Mouse (Mus musculus) stomach, embryonic 14.5 days (tissue): ENCODE data around the gene Tmc4. TPM values are rescaled to one million over a fixed set of nuclear protein-coding genes. Genes with fewer than 3 reads are reported as not detected.

Experiments
- ATAC-seq: fragments of 200-750 bp; cut with Nextera tagmentation; 2 replicates; pipeline ENCODE4 v1.8.0; 2017; ENCODE audit warnings: low read depth, moderate TSS enrichment; ENCODE audit not compliant: insufficient number of reproducible peaks, insufficient read depth, low FRiP score
- H3K27ac ChIP-seq: fragments of 300-500 bp; sonication (generic); 2 replicates; pipeline ENCODE4 v1.5.1; 2014; ENCODE audit warnings: mild to moderate bottlenecking, low read length, moderate library complexity, mixed read lengths
- H3K27me3 ChIP-seq: fragments of 300-500 bp; sonication (generic); 2 replicates; pipeline ENCODE4 v1.6.1; 2014; ENCODE audit warnings: low read length, control low read depth, mixed read lengths; ENCODE audit not compliant: control insufficient read depth, insufficient read depth
- H3K36me3 ChIP-seq: fragments of 300-500 bp; sonication (generic); 2 replicates; pipeline ENCODE4 v1.6.1; 2014; ENCODE audit warnings: mild to moderate bottlenecking, control low read depth, low read length, moderate library complexity, mixed read lengths; ENCODE audit not compliant: control insufficient read depth, insufficient read depth
- H3K4me1 ChIP-seq: fragments of 300-500 bp; sonication (generic); 2 replicates; pipeline ENCODE4 v1.6.1; 2014; ENCODE audit warnings: low read length, control low read depth, mixed read lengths; ENCODE audit not compliant: control insufficient read depth, insufficient read depth
- H3K4me2 ChIP-seq: fragments of 300-500 bp; sonication (generic); replicated peaks from 2 replicates; pipeline ENCODE4 v1.6.1; 2014; ENCODE audit warnings: low read depth, low read length, control low read depth
- H3K4me3 ChIP-seq: fragments of 300-500 bp; sonication (generic); 2 replicates; pipeline ENCODE4 v1.5.1; 2014; ENCODE audit warnings: low read depth, low read length, control low read depth
- H3K9ac ChIP-seq: fragments of 300-500 bp; sonication (generic); replicated peaks from 2 replicates; pipeline ENCODE4 v1.6.1; 2014; ENCODE audit warnings: low read depth, mild to moderate bottlenecking, control low read depth, low read length, moderate library complexity, mixed read lengths
- H3K9me3 ChIP-seq: fragments of 300-500 bp; sonication (generic); 2 replicates; pipeline ENCODE4 v1.6.1; 2016; ENCODE audit warnings: low read depth, low read length, control low read depth; ENCODE audit not compliant: control insufficient read depth
- whole genome bisulfite sequencing: fragments of 180-500 bp; shearing (Covaris S2); extraction: QIAGEN DNeasy Blood & Tissue Kit; methylation state at CpG from one replicate; pipeline ENCODE4 v1.1.7; 2014; 5-methylcytosine and 5-hydroxymethylcytosine counted together
- polyA plus RNA-seq: library from polyadenylated mRNA; unstranded; fragments of >200 nt; fragmentation: Nextera tagmentation; extraction: Ambion mirVana; gene quantifications from 2 replicates; pipeline ENCODE4 v1.2.1, GENCODE M21; 2014

Tmc4 gene
- polyA plus RNA-seq, 1 experiment from 2014 or later, result 67.3 TPM

GRCm38 (mm10) chr7:3684698-3685097, 7.3 kb upstream of the Tmc4 start:
- Histone ChIP-seq H3K9me3 (no peaks in the 10 kb centered on the region), H3K9ac (no peak overlapping the region), H3K27me3 (no peaks in the 10 kb centered on the region), H3K4me2 (no peak overlapping the region), H3K4me1 (no peaks in the 10 kb centered on the region), H3K36me3 (peaks cover 26% of the 10 kb centered on the region; the same call in 1 of the 2 replicates), H3K4me3 (no peak overlapping the region), H3K27ac (no peak overlapping the region)
- 88% methylated on average over 8 of the region's 8 CpGs for WGBS
- ATAC-seq, result no peak

GRCm38 (mm10) chr7:3683908-3684550, 6.7 kb upstream of the Tmc4 start:
- Histone ChIP-seq H3K27ac (no peak overlapping the region), H3K36me3 (peaks cover 26% of the 10 kb centered on the region; the same call in 1 of the 2 replicates)
- WGBS, result 87% methylated on average over 10 of the region's 10 CpGs

GRCm38 (mm10) chr7:3676371-3676770, 982 bp downstream of the Tmc4 start:
- peak overlapping the region; percentile 26 for H3K4me3 ChIP-seq
- ATAC-seq, result peak; percentile 53; the same call in 1 of the 2 replicates
- H3K27ac ChIP-seq, result no peak overlapping the region; the same call in 1 of the 2 replicates
- no peaks in the 10 kb centered on the region for H3K9me3 ChIP-seq
- H3K27me3 ChIP-seq, result no peaks in the 10 kb centered on the region
- no peaks in the 10 kb centered on the region; the same call in 1 of the 2 replicates for H3K36me3 ChIP-seq
- 81% methylated on average over 12 of the region's 12 CpGs for WGBS
- H3K4me2 ChIP-seq, result peak overlapping the region; percentile 45
- H3K4me1 ChIP-seq, result no peaks in the 10 kb centered on the region
- H3K9ac ChIP-seq, result no peak overlapping the region; the same call in 1 of the 2 replicates

More at GRCm38 (mm10) chr7:3683908-3684550, 6.7 kb upstream of the Tmc4 start:
- no peak for ATAC-seq
- Histone ChIP-seq H3K4me3 (no peak overlapping the region), H3K4me1 (no peaks in the 10 kb centered on the region), H3K9me3 (no peaks in the 10 kb centered on the region), H3K27me3 (no peaks in the 10 kb centered on the region), H3K4me2 (no peak overlapping the region), H3K9ac (no peak overlapping the region)

- Histone ChIP-seq H3K9ac (no peak overlapping the region), H3K4me3 (no peak overlapping the region), H3K27ac (no peak overlapping the region), H3K4me1 (no peaks in the 10 kb centered on the region), H3K9me3 (no peaks in the 10 kb centered on the region), H3K27me3 (no peaks in the 10 kb centered on the region), H3K4me2 (no peak overlapping the region), H3K36me3 (no peaks in the 10 kb centered on the region; the same call in 1 of the 2 replicates)
- no peak for ATAC-seq
- WGBS, result 82% methylated on average over 3 of the region's 3 CpGs
These were observed 2.2 kb downstream of the Tmc4 start for GRCm38 (mm10) chr7:3675228-3675548.

GRCm38 (mm10) chr7:3674507-3675227, 2.7 kb downstream of the Tmc4 start:
- H3K9ac ChIP-seq, result no peak overlapping the region
- H3K4me2 ChIP-seq, result no peak overlapping the region
- H3K4me1 ChIP-seq, result no peaks in the 10 kb centered on the region
- H3K27me3 ChIP-seq, result no peaks in the 10 kb centered on the region
- no peak overlapping the region for H3K27ac ChIP-seq
- H3K36me3 ChIP-seq, result no peaks in the 10 kb centered on the region; the same call in 1 of the 2 replicates
- no peak overlapping the region for H3K4me3 ChIP-seq
- no peaks in the 10 kb centered on the region for H3K9me3 ChIP-seq
- peak; percentile 76; the same call in 1 of the 2 replicates for ATAC-seq
- 73% methylated on average over 10 of the region's 10 CpGs for WGBS

- Histone ChIP-seq H3K9ac (no peak overlapping the region), H3K4me2 (peak overlapping the region; percentile 20), H3K4me3 (no peak overlapping the region), H3K27me3 (no peaks in the 10 kb centered on the region), H3K9me3 (no peaks in the 10 kb centered on the region), H3K36me3 (peaks cover 11% of the 10 kb centered on the region; the same call in 1 of the 2 replicates), H3K4me1 (0 out of 2 replicates have a peak, but pooled peaks cover 10% of the 10 kb centered on the region), H3K27ac (peak overlapping the region; percentile 22; the same call in 1 of the 2 replicates)
- ATAC-seq, result no peak
- WGBS, result 17% methylated on average over 14 of the region's 14 CpGs
These were observed 10.4 kb downstream of the Tmc4 start for GRCm38 (mm10) chr7:3666921-3667391.

GRCm38 (mm10) chr7:3665215-3666114, 11.9 kb downstream of the Tmc4 start, which contains the start of gene Leng1:
TSS of gene Leng1 (minus strand) at chr7:3665840.
- 4% methylated on average over 45 of the region's 45 CpGs for WGBS
- ATAC-seq, result peak; percentile 99
- Histone ChIP-seq H3K27ac (peak within 1 kb of the TSS; percentile 88), H3K36me3 (peaks cover 19% of the 10 kb centered on the region), H3K4me1 (0 out of 2 replicates have a peak, but pooled peaks cover 10% of the 10 kb centered on the region), H3K9me3 (no peaks in the 10 kb centered on the region), H3K9ac (peak within 1 kb of the TSS; percentile 59), H3K27me3 (no peaks in the 10 kb centered on the region), H3K4me2 (peak within 1 kb of the TSS; percentile 49), H3K4me3 (peak within 1 kb of the TSS; percentile 59)
